Mouse (Mus musculus): ENCODE measurements at regions not wholly inside any gene's neighbourhood (a gene's known extent, or its start where the extent isn't known, plus 50 kb on each side); places are given as distances from the start of the nearest gene placed in this dataset.
A peak's percentile ranks its signal among the peaks of the same experiment; 100 is the strongest.

DNA sequence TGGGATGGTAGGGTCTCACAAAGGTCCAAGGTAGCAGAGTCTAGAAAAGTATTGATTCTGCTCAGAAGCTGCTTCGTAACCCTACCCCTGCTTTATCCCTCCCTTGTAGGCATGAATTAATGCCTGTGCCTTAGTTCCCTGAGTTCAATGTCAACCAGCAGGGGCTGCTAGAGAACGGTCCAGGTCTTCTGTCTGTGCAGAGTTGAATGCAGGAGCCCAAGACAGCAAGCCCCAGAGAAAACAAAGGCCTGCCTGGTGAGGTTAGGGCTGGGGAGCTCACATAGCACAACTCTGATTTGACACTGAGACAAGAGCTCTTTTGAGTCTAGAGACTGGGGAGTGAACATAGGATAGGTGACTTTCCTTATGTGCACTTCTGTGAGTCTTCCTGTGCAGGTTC, 56.6 kb downstream of the Olig3 start:
- no peak for DNase-seq (ENCODE audit: low read depth)
- TF ChIP-seq CTCF (IDR thresholded peaks at IDR 0.05; ENCODE audit: borderline replicate concordance, extremely low read depth, insufficient read depth, insufficient read length) (peak; percentile 31; the same call in 1 of the 2 replicates), POLR2A (IDR thresholded peaks at IDR 0.05; ENCODE audit: borderline replicate concordance, extremely low read depth, insufficient read depth, insufficient read length, poor library complexity, severe bottlenecking) (no peak)

DNA sequence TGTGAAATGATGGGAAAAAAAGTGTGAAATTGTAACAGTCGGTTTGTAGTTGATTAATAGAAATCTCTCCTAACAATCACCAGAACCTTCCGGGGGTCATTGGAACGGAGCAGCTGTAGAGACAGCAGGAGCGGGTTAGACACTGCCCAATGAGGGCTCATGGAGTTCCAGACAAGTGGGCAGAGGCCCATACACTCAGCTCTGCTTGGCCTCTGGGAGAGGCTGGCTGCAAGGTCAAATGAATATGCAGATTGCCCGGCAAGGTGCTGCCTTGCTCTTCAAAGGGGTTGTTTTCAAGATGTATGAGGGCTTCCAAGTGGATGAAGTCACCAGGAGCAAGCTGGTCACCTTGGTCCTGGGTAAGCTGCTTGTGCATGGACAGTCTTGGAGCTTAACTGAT, 57.6 kb downstream of the Olig3 start:
- TF ChIP-seq POLR2A (IDR thresholded peaks at IDR 0.05; ENCODE audit: borderline replicate concordance, extremely low read depth, insufficient read depth, insufficient read length, poor library complexity, severe bottlenecking), result no peak
- peak; percentile 43 for DNase-seq (ENCODE audit: low read depth)

- DNase-seq (ENCODE audit: low read depth), result no peak
- TF ChIP-seq POLR2A (IDR thresholded peaks at IDR 0.05; ENCODE audit: borderline replicate concordance, extremely low read depth, insufficient read depth, insufficient read length, poor library complexity, severe bottlenecking), result no peak
- no peak for TF ChIP-seq CTCF (IDR thresholded peaks at IDR 0.05; ENCODE audit: borderline replicate concordance, extremely low read depth, insufficient read depth, insufficient read length)
These were observed 58.5 kb downstream of the Olig3 start for GRCm38 (mm10) chr10:19414834-19415233.

- DNase-seq (ENCODE audit: low read depth), result peak; percentile 77
- no peak for TF ChIP-seq CTCF (IDR thresholded peaks at IDR 0.05; ENCODE audit: borderline replicate concordance, extremely low read depth, insufficient read depth, insufficient read length)
- no peak for TF ChIP-seq POLR2A (IDR thresholded peaks at IDR 0.05; ENCODE audit: borderline replicate concordance, extremely low read depth, insufficient read depth, insufficient read length, poor library complexity, severe bottlenecking)
These were observed 67.7 kb downstream of the Olig3 start for GRCm38 (mm10) chr10:19424030-19424429.

- no peak for TF ChIP-seq POLR2A (IDR thresholded peaks at IDR 0.05; ENCODE audit: borderline replicate concordance, extremely low read depth, insufficient read depth, insufficient read length, poor library complexity, severe bottlenecking)
- peak; percentile 25 for DNase-seq (ENCODE audit: low read depth)
These were observed 68.6 kb downstream of the Olig3 start for GRCm38 (mm10) chr10:19424961-19425360.

- no peak for TF ChIP-seq POLR2A (IDR thresholded peaks at IDR 0.05; ENCODE audit: borderline replicate concordance, extremely low read depth, insufficient read depth, insufficient read length, poor library complexity, severe bottlenecking)
- no peak for TF ChIP-seq CTCF (IDR thresholded peaks at IDR 0.05; ENCODE audit: borderline replicate concordance, extremely low read depth, insufficient read depth, insufficient read length)
- DNase-seq (ENCODE audit: low read depth), result peak; percentile 23
These were observed 70.5 kb downstream of the Olig3 start for GRCm38 (mm10) chr10:19426835-19427234.

DNA sequence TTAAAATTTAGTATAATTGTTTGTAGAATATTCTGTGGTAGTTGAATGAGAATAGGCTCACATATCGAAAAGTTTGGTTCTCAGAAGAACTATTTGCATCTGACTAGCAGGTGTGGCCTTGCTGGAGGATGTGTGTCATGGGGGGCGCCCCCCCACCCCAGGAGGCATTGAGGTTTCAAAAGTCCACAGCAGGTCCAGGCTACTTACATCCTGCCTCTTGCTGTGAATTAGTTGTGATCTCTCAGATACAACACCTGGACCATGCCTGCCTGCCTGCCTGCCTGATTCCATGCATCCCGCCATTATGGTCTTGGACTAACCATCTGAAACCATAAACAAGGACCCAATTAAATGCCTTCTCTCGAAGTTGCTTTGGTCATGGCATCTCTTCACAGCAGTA, 76.2 kb downstream of the Olig3 start:
- no peak for TF ChIP-seq CTCF (IDR thresholded peaks at IDR 0.05; ENCODE audit: borderline replicate concordance, extremely low read depth, insufficient read depth, insufficient read length)
- TF ChIP-seq POLR2A (IDR thresholded peaks at IDR 0.05; ENCODE audit: borderline replicate concordance, extremely low read depth, insufficient read depth, insufficient read length, poor library complexity, severe bottlenecking), result no peak
- DNase-seq (ENCODE audit: low read depth), result no peak

DNA sequence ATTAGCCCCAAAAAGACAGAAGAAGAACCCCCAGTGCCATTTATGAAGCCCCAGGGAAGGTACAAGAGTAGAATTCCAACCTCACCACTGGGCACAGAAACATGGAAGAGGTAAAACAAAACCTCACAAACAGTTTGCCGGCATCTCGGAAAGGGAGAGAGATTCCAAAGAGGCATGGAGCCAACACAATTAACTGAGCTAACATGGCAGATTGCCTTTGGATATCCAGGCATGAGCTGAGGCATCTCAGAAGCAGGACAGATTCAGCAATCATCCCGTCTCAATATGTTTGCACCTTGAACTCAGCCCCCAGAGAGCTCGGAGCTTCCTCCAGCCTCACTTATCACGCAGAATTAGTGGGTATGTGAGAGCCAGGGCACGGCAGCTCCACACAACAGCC, 78.3 kb downstream of the Olig3 start:
- TF ChIP-seq POLR2A (IDR thresholded peaks at IDR 0.05; ENCODE audit: borderline replicate concordance, extremely low read depth, insufficient read depth, insufficient read length, poor library complexity, severe bottlenecking) (no peak), CTCF (IDR thresholded peaks at IDR 0.05; ENCODE audit: borderline replicate concordance, extremely low read depth, insufficient read depth, insufficient read length) (no peak)
- DNase-seq (ENCODE audit: low read depth), result peak; percentile 56

- peak; percentile 26 for DNase-seq (ENCODE audit: low read depth)
- TF ChIP-seq CTCF (IDR thresholded peaks at IDR 0.05; ENCODE audit: borderline replicate concordance, extremely low read depth, insufficient read depth, insufficient read length) (no peak), POLR2A (IDR thresholded peaks at IDR 0.05; ENCODE audit: borderline replicate concordance, extremely low read depth, insufficient read depth, insufficient read length, poor library complexity, severe bottlenecking) (no peak)
These were observed 85.5 kb downstream of the Olig3 start for GRCm38 (mm10) chr10:19441807-19442206.

DNA sequence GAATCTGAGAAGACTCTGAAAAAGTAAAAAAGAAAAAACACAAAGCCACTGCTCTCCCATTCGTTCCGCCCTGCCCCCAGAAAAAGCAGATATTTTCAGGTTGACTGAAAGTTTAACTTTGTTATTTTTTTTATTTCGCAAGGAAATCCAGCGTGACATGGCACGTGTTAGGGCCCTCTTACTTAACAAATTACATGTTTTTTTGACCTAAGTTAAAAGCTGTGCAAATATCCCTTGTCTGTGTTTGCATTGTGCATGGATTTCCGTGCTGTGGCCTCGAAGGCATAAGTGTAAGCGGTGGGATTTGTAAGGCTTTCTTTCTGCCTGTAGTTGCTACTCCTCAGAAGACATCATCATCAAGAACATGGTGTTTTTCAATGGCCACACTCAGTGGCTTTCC, 87.2 kb downstream of the Olig3 start:
- TF ChIP-seq POLR2A (IDR thresholded peaks at IDR 0.05; ENCODE audit: borderline replicate concordance, extremely low read depth, insufficient read depth, insufficient read length, poor library complexity, severe bottlenecking) (no peak), CTCF (IDR thresholded peaks at IDR 0.05; ENCODE audit: borderline replicate concordance, extremely low read depth, insufficient read depth, insufficient read length) (no peak)
- no peak for DNase-seq (ENCODE audit: low read depth)

- no peak for TF ChIP-seq CTCF (IDR thresholded peaks at IDR 0.05; ENCODE audit: borderline replicate concordance, extremely low read depth, insufficient read depth, insufficient read length)
- no peak for TF ChIP-seq POLR2A (IDR thresholded peaks at IDR 0.05; ENCODE audit: borderline replicate concordance, extremely low read depth, insufficient read depth, insufficient read length, poor library complexity, severe bottlenecking)
- DNase-seq (ENCODE audit: low read depth), result no peak
These were observed 92.7 kb downstream of the Olig3 start for GRCm38 (mm10) chr10:19448838-19449559.

DNA sequence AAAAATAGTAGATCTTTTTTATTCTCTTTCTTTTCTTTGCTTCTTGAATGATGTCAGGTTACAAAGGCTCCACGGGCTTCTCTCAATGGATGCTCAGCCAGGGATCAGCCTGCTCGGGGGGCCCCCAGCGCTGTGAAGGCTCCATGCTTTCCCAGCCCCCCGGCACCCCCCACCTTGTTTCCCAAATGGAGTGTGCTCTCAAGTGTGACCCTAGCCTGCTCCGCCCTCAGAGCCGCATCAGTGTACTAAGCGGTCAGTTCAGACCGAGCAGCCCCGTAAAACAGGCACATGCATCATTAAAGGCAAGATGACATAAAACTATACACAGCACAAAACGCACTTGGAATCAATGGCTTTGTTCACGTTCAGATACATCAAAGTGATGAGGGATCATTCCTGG, 102.7 kb downstream of the Olig3 start:
- DNase-seq (ENCODE audit: low read depth), result peak; percentile 23
- no peak for TF ChIP-seq CTCF (IDR thresholded peaks at IDR 0.05; ENCODE audit: borderline replicate concordance, extremely low read depth, insufficient read depth, insufficient read length)
- TF ChIP-seq POLR2A (IDR thresholded peaks at IDR 0.05; ENCODE audit: borderline replicate concordance, extremely low read depth, insufficient read depth, insufficient read length, poor library complexity, severe bottlenecking), result no peak
